Mouse (Mus musculus): ENCODE measurements at regions not wholly inside any gene's neighbourhood (a gene's known extent, or its start where the extent isn't known, plus 50 kb on each side); places are given as distances from the start of the nearest gene placed in this dataset.

DNA sequence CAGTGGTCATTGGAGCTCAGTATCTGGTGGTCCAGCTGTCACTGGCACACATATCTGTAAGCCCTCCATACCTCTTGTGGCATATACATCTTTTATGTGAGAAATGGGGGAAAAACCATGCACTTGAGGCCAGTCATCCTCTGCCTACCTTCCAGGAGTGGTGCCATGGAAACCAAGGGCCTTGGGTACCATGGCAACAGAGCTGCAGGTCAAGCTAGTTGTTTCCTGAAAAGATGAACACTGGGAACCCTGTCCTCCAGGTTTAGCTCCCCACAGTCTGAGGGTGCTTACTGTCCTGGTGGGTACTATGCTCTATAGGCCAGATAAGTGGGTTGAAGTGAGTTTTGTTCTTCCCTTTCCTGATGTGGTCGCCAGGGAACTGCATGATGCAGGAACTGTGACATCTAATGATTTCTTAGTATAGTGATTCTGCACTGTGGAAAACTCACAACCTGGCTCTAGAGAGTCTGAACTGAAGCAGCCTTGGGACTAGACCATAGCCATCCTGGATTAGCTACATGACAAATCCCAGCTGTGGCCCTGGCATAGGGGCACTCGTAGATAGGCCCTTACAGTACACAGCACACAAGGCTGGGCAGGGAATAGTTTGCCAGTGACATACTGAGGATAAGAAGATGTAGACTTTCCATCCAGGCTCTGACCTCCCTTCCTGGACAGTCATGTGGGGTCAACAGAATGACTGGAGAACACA is 308.7 kb upstream of the Shh start:
- TF ChIP-seq POLR2A (IDR thresholded peaks at IDR 0.05; ENCODE audit: insufficient read depth, low read length): no peak
- no peak for TF ChIP-seq CTCF (IDR thresholded peaks at IDR 0.05; ENCODE audit: low read depth, low read length)
- no peak for TF ChIP-seq EP300 (IDR thresholded peaks at IDR 0.05; ENCODE audit: insufficient read depth, low read depth, low read length)

All from ES-Bruce4 (cell line).